Mouse (Mus musculus) adrenal gland, postnatal 36 days (tissue): ENCODE measurements around the gene Gm21860. TPM values are rescaled to one million over a fixed set of nuclear protein-coding genes. Genes with fewer than 3 reads are reported as not detected.
A peak's percentile ranks its signal among the peaks of the same experiment; 100 is the strongest.
"Not testable (repeated sequence)": the region's sequence is repeated elsewhere in the genome, so short reads cannot be mapped to it uniquely, and the experiment has no call there.

Source experiments
- DNase-seq, 2 experiments: peaks; one replicate each; pipeline ENCODE4 v3.0.0; 2021; ENCODE audit warnings: mixed read lengths in 1 of 2
- long read RNA-seq, 2 experiments: library from polyadenylated mRNA; stranded (forward); transcript quantifications; one replicate each; pipeline ENCODE4 v2.0.0; 2021; ENCODE audit warnings: borderline sequencing depth in 2 of 2
- total RNA-seq, 2 experiments: library from RNA; stranded (reverse); gene quantifications; 2 replicates each; pipeline ENCODE4 v1.2.3; 2021

Gm21860 gene
- total RNA-seq: not detected
- long read RNA-seq, experiment 1: 0 reads
- long read RNA-seq, experiment 2: 0 reads

- DNase-seq: not testable (repeated sequence)
These were observed at the start of gene Gm21860 for GRCm38 (mm10) chrY:90754721-90755120. Gene Gm21860, minus strand, starts transcription at chrY:90754821.

GRCm38 (mm10) chrY:90784438-90784837 is 29.8 kb upstream of the Gm21860 start, which contains the start of gene Gm47283:
Gene Gm47283, plus strand, starts transcription at chrY:90784738.
- not testable (repeated sequence) for DNase-seq

- DNase-seq: not testable (repeated sequence)
These were observed 9.4 kb downstream of the Gm21860 start for GRCm38 (mm10) chrY:90745256-90745655.

- peak; percentile 88 to 92 for DNase-seq
These were observed 10.1 kb downstream of the Gm21860 start for GRCm38 (mm10) chrY:90744381-90744981.

- no peak for DNase-seq
These were observed 10.8 kb downstream of the Gm21860 start for GRCm38 (mm10) chrY:90743811-90744220.

GRCm38 (mm10) chrY:90743053-90743810 is 11.4 kb downstream of the Gm21860 start:
- peak in 1 of 2 experiments; percentile 23 for DNase-seq

GRCm38 (mm10) chrY:90742261-90743052 is 12.2 kb downstream of the Gm21860 start:
- not testable (repeated sequence) for DNase-seq

GRCm38 (mm10) chrY:90741452-90742260 is 13.0 kb downstream of the Gm21860 start:
- peak in 1 of 2 experiments; percentile 36 for DNase-seq

- DNase-seq: peak in 1 of 2 experiments; percentile 25
These were observed 13.6 kb downstream of the Gm21860 start for GRCm38 (mm10) chrY:90741006-90741405.

GRCm38 (mm10) chrY:90740013-90740561 is 14.5 kb downstream of the Gm21860 start:
- DNase-seq: no peak

- not testable (repeated sequence) for DNase-seq
These were observed 15.0 kb downstream of the Gm21860 start for GRCm38 (mm10) chrY:90739531-90740012.

- peak in 1 of 2 experiments; percentile 21 for DNase-seq
These were observed 15.6 kb downstream of the Gm21860 start for GRCm38 (mm10) chrY:90738841-90739530.

- no peak for DNase-seq
These were observed 16.3 kb downstream of the Gm21860 start for GRCm38 (mm10) chrY:90738431-90738680.

- no peak for DNase-seq
These were observed 16.8 kb downstream of the Gm21860 start for GRCm38 (mm10) chrY:90737606-90738430.

GRCm38 (mm10) chrY:90736217-90737000 is 18.2 kb downstream of the Gm21860 start:
- DNase-seq: not testable (repeated sequence)

- not testable (repeated sequence) for DNase-seq
These were observed 19.3 kb downstream of the Gm21860 start for GRCm38 (mm10) chrY:90735181-90735895.

GRCm38 (mm10) chrY:90734334-90734696 is 20.3 kb downstream of the Gm21860 start:
- peak in 1 of 2 experiments; percentile 21 for DNase-seq

- DNase-seq: not testable (repeated sequence)
These were observed 20.8 kb downstream of the Gm21860 start for GRCm38 (mm10) chrY:90733656-90734333.
